Mouse (Mus musculus) CD4-positive helper T cell, adult 2 months (primary cell): ENCODE results near the gene Ikbke.

Experiments used
- DNase-seq: peaks from one replicate; pipeline ENCODE4 v3.0.0-alpha.2; 2012; ENCODE audit warnings: low read depth, missing footprints, low spot score

Gene Ikbke

DNA sequence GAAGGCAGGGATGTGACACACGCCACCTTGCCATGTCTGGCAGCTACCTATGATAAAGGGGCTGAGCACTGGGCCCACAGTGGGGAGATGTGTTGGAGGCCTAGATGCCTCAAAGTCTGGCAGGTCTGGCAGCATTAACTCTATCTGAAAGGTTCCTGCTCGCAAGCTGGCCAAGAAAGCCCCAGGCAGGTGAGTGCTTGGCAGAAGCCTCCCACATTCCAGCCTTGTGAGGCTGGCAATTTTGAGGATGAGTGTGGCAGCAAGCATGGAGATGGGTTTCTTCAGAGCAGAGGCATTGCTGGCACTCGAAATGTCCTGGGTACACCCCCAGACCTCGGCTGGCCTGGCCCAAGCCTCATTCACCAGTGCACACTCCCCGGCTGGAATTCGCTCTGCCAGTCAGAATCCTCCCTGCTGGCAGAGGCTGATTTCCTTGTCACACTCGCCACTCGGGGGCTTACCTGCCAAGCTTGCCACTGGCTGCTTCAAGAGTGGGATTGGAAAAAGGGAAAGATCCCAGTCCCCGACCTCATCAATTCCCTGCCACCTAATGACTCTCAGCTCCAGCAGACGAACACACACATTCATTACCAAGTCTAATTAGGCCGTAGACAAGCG is 39.7 kb downstream of the Ikbke start:
- DNase-seq: no peak

DNA sequence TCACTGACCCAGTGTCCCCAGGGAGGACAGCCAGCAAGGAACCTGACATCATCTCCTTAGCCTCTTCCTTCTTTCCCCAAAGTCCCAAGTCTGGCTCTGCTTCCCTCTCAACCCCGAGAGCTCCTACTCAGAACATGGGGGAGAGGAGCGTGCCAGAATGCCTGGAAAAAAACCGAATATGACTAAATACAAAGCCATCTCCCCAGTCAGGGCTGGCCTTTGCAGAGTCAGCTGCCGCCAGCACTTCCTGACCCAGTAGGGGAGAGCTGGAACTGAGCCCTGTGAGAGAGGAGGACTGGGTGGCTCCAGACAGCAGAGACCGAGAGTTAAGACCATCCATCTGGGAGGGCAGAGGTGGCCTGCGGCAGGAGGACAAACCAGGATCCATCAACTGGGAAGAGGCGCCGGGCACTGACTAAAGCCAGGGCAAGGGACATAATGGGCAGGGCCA is 40.5 kb downstream of the Ikbke start:
- DNase-seq: no peak

DNA sequence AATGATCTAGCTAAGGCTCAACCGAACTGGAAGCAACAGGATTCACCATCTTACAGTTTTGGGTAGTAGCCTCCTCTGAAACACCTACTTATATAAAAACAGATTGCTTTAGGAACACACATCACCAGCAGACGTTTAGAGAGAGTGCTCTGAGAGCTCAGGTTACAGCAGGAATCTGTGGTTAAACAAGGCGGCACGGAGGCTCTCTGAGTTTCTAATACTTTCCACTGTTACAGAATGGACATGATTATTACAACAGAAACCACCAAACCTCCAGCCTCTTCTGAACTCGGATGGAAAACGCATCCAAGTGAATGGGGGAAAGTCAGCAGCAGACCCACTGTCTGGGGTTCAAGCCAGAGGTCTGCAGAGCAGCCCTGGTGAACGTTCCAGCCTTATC is 43.3 kb downstream of the Ikbke start:
- no peak for DNase-seq

DNA sequence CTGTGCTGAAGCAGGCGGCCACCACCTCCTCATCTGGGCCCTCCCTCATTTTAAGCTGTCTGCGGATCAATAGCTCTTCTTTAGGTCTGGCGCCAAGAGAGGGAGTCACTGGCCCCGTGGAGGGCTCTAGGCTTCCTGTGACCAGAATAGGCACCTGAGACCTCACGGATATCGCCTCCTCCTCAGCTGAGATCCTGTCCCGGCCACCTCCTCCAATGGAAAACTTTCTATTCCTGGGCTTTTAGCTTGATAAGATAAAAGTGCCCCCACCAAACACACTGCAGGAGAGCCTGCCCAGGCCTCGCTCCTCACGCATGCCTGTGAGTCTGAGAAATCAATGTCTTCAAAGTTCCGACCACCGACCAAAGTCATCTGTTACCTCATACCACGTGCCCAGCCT is 45.9 kb downstream of the Ikbke start:
- DNase-seq: no peak

DNA sequence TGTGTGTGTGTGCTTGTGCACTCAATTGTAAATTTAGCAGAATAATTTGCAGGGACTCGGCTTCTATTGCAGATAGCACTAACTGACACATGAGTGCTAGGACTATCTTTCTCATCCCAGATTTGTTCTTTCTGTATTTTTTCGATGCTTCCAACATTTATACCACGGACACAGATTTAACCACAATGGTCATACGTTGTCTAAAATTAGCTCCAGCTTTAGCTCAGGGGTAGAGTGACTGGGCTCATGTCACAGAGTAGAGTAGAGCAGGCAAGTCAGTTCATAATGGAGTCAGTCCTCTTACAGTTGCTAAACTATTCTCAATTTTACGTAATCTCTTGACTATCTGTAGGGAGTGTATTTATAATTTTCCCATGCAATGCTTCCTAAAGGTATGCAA is 50.7 kb downstream of the Ikbke start:
- no peak for DNase-seq

DNA sequence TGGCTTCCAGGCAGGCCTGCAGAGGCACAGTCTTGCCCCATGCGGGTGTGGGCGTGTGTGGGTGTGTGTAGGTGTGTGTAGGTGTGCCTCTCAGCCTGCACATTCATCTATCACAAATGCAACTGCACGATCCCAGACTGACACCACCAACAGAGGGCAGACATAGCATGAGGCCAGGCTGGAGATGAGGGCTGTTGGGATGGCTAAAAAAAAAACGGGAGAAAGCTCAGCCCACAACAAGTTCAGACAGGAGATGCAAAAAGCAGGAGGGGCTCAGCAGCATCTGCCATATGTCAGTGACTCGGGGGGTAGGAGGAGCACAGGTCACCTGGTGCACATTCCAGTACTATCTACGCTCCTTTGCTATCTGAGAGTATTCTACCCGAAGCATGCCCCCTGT is 51.2 kb downstream of the Ikbke start:
- DNase-seq: no peak

DNA sequence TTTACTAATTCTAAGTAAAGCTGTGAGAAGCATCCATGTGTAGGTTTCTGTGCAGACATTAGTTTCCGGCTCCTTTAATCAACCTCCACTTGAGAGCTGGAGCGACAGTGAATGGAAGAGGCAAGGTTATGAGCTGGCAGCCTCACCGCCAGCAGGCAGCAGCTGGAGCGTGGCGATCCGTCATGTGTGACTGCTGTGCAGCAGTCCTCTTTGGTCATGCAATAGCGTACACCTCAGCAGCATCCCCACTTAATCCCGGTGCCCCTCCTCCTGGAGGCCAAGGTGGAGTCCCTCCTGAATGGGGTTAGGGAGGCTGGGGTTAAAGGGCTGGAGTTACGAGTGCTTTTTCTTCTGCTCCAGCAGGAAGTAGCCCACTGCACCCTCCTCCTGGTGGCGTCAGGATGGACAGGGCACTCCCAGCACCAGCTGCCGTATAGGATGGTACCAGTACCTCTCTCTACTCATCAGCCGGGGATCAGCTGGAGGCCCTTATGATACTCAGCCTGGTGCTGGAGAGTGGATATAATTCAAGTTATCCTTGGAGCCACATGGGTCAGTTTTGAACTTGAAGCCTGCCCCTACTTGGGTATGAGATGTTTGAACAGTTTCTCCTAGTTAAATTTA is 54.4 kb downstream of the Ikbke start:
- no peak for DNase-seq

DNA sequence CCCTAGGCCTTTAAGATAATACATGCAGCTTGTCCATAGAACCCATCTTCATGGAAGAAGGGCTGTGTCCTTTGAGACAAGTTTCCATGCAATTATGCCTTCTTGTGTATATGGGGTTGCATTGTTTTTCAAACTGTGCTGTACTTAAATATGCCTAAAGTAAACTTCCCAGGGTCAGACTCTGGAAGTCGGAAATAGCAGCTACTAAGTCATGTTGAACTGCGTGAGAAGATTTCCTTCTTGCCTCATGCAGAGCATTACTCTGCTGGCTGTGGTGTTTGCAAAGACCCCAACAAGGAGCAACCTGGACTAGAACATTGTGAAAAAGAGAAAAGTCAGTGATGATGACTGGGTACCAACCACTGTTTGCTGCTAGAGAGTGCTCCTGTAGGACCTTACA is 56.1 kb downstream of the Ikbke start:
- DNase-seq: no peak

DNA sequence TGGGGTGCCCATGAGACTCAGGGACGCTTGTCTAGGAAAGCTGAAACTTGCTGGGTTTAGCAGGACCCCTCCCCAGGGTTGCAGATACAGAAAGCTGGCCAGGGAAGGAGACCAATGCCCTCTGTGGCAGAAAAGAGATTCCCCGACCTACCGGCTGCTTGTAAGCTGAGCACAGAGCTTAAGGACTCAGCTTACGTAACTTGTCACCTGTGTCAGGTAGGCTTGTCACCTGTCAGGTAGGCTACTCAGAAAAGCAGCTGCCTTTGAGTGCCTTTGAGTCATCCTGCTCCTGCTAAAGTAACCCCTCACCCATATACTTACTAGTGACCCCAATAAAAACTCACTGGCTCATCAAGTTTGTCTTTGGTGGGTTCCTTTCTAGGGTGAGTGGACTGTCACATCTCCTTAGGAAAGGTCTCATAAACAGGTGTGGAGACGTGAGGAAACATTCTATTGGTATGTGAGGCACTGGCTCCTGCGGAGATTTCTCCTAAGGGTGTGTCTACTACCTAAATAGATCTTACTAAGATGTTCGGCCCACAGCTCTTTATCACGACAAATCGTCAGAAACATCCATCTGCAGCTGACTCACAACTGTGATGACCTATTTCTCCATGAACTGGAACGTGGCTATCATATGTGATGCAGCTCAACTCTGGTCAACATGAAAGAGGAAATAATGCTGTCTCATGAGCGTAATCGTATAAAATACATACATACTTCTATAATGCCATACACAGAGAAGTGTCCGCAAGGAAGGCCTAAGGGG is 57.4 kb downstream of the Ikbke start:
- no peak for DNase-seq

DNA sequence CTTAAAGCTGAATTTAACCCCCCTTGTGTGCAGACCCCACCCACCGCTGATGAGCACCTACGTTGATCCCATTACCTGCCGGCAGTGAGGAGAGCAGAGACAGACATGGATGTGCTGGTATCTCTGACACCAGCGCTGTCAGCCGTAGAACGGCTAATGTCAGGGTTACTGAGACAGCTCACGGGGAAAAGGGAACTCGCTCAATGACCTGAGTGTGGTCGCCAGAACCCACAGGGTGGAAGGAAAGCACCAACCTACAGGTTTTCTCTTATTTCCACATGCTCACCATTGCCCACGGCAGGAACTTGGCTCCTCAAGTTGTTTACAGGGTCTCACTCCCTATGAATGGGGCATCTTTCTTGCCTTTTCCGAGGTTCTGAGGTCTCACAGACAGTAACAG is 60.5 kb downstream of the Ikbke start:
- DNase-seq: no peak

DNA sequence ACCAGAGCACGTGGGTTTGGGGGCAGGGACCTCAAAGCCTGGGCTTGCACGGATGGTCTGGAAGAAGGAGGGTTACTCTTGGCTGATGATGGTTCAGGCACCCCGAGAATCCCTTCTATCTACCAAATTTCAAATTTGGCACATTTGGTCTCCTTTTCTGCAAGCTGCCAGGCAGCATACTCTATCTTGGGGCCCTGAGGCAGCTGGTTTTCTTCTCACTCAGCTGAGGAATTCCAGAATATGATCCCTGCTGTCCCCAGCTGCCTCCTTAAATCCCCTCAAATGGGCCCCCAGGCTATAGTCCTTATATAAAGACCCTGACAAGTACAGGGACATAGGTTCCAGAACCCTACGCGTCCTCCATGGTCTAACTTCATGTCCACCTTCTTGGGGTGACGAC is 66.0 kb downstream of the Ikbke start:
- no peak for DNase-seq

DNA sequence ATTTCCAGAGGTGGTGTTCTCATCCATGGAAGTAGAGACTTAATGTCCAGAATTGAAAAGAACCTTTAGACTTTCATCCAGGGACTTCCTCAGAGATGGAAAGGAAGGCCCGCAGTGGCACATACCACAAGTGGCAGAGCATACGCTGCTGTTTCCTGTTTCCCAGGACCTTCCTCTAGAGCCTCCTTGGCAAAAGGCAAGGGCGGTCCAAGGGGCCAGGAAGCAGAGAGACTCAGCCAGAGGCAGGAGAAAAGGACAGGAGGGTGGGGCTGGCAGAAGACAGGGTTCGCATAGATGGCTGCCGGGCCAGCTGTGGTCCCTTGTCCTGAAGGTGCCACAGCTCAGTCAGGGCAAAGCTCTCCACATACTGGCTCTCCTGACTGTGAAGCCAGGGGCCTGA is 66.5 kb downstream of the Ikbke start:
- no peak for DNase-seq

DNA sequence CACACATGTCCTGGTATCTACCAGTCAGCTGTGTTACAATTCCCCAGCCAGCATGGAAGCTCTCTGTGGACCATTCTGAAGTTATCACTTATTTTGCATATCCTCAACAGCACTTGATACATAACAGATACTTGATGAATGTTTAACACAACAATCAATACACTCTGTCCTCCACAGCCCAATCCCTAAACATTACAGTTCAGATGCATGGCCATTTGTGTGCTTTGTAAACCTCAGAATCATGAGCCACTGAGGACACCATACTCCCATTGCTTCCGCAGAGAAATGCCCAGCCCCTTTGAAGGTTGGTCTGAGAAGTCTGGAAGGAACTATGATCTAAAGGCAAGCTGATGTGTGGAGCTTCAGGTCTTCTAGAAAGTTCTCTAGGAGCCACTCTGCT is 67.8 kb downstream of the Ikbke start:
- DNase-seq: no peak

DNA sequence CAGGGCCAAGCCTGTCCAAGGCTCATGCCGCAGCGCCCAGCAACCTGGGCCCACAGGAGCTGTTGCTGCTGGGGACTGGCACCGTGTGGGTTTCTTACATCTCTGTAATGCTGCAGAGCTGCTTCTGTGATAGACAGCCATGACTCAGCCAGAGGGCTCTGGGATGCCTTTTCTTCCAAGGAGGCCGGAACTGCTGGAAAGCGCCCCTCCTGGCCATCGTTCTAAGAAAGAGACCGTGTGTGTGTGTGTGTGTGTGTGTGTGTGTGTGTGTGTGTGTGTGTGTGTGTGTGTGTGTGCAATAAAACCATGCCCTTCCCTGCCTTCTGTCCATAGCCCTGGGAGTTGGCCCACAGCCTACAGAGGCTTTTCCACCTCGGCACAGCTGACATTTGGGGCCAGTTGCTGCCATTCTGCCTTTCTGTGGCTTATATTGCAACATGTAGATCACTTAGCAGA is 69.4 kb downstream of the Ikbke start:
- DNase-seq: no peak

DNA sequence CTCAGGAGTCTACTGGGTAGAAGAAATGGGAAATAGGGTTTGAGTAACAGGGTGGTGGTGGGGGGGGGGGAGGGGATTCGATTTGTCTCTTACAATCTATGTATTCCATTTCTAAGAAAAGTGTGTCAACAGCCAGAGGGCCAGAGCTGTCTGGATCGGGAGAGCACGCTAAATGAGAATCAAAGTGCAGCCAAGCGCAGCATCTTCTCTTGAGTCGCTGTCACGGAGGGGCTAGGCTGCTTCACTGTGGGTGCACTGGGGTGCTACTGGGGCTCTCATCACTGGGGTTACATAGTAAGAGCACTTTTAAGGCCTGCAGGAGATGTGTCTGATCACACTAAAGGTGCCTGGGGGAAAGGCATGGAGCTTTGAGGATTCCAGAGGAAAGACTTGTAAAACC is 70.6 kb downstream of the Ikbke start:
- DNase-seq: no peak

DNA sequence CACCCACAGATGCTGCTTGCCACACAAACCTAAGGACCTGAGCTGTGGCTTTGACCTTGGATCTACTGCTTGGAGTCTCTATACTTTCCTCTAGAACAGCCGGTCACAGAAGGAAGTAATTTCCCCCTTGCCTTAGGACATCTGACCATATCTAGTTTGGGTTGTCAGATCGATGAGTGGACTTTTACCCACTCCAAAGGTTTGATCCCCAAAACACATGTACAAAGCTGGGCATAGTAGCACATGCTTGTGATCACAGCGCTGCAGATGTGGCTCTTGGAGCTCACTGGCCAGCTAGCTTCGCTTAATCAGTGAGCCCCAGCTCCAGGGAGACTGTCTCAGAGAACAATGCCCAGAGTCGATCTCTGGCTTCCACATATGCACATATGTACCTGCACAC is 71.3 kb downstream of the Ikbke start:
- no peak for DNase-seq

DNA sequence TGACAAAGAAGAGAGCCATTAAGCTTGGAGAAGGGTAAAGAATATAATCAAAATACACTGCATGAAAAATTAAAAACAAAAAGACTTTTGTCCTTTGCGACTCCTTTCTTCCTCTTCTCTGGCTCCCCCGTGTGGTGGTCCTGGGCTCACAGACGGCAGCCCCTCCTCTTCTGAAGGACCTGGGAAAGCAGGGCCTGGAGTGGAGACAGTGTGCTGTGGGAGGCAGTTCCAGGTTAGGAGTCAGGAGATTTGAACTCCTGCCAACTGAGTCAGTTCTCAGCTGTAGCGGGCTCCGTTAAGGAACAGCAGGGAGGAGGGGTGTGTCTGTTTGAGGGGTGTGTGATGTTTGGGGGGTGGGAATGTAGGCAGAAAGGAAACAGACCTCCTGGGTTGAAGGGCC is 71.9 kb downstream of the Ikbke start:
- DNase-seq: peak; percentile 77

DNA sequence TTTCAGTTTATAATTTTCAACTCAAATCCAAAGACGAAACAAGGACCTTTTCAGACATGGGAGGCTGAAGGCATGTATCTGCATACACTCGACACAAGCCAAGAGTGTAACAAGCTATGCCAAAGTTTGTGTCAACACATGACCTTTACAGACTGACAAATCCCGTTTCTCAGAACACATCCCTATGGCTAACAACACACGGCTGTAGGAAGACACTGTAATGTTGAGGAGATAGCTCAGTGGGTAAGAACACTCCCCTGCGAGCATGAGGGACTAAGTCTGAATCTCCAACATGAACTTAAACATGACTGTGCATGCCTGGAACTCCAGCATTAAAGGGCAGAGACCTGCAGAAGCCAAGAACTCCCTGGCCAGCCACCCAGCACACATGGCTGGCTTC is 73.1 kb downstream of the Ikbke start:
- no peak for DNase-seq

DNA sequence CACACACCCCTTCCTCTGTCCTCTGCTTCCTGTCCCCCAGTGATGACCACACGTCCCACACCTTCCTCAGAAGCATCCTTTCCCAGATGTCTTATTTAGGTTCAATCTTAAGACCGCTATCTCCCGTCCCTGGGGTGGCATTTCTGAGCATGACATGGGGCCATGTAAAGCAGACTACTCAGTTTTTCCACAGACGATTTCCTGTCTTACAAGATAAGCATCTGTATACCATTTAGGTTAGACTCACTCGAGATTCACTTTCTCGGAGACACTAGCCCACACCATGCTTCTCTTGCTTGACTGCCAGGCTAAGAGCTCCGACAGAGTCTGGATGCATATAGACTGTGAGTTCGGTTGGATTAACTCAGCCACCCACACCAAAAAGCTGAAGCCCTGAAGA is 74.9 kb downstream of the Ikbke start:
- peak; percentile 94 for DNase-seq
